Mouse (Mus musculus) neural tube, embryonic 11.5 days (tissue): ENCODE results near the gene Ank. TPM values are rescaled to one million over a fixed set of nuclear protein-coding genes. Genes with fewer than 3 reads are reported as not detected.
A peak's percentile ranks its signal among the peaks of the same experiment; 100 is the strongest.

Experiments
- ATAC-seq: fragments of 200-750 bp; cut with Nextera tagmentation; 2 replicates; pipeline ENCODE4 v1.8.0; 2017; ENCODE audit warnings: moderate number of reproducible peaks, mild to moderate bottlenecking, moderate TSS enrichment, moderate library complexity; ENCODE audit not compliant: insufficient read depth, low FRiP score, low TSS enrichment
- DNase-seq: peaks from one replicate; pipeline ENCODE4 v3.0.0-alpha.2; 2015; ENCODE audit warnings: low spot score
- H3K27ac ChIP-seq: fragments of 300-500 bp; sonication (generic); 2 replicates; pipeline ENCODE4 v1.5.1; 2014; ENCODE audit warnings: low read depth, mild to moderate bottlenecking, low read length
- H3K27me3 ChIP-seq: fragments of 300-500 bp; sonication (generic); 2 replicates; pipeline ENCODE4 v1.6.1; 2014; ENCODE audit warnings: mild to moderate bottlenecking, low read length, mixed read lengths; ENCODE audit not compliant: control insufficient read depth, insufficient read depth
- H3K36me3 ChIP-seq: fragments of 300-500 bp; sonication (generic); 2 replicates; pipeline ENCODE4 v1.6.1; 2014; ENCODE audit warnings: mild to moderate bottlenecking, low read length, moderate library complexity, mixed read lengths; ENCODE audit not compliant: control insufficient read depth, insufficient read depth
- H3K4me1 ChIP-seq: fragments of 300-500 bp; sonication (generic); 2 replicates; pipeline ENCODE4 v1.6.1; 2014; ENCODE audit warnings: low read length, mixed read lengths; ENCODE audit not compliant: control insufficient read depth, insufficient read depth
- H3K4me2 ChIP-seq: fragments of 300-500 bp; sonication (generic); 2 replicates; pipeline ENCODE4 v1.6.1; 2014; ENCODE audit warnings: low read depth, mild to moderate bottlenecking, moderate library complexity
- H3K4me3 ChIP-seq: fragments of 300-500 bp; sonication (generic); 2 replicates; pipeline ENCODE4 v1.5.1; 2014; ENCODE audit warnings: low read depth, low read length
- H3K9ac ChIP-seq: fragments of 300-500 bp; sonication (generic); 2 replicates; pipeline ENCODE4 v1.6.1; 2014; ENCODE audit warnings: mild to moderate bottlenecking, low read length
- H3K9me3 ChIP-seq: fragments of 300-500 bp; sonication (generic); 2 replicates; pipeline ENCODE4 v1.6.1; 2016; ENCODE audit warnings: low read length; ENCODE audit not compliant: control insufficient read depth
- WGBS: fragments of 180-500 bp; shearing (Covaris S2); extraction: QIAGEN DNeasy Blood & Tissue Kit; methylation state at CpG from one replicate; pipeline ENCODE4 v1.1.7; 2014; 5-methylcytosine and 5-hydroxymethylcytosine counted together
- polyA plus RNA-seq: library from polyadenylated mRNA; unstranded; fragments of >200 nt; fragmentation: Nextera tagmentation; extraction: Ambion mirVana; gene quantifications from 2 replicates; pipeline ENCODE4 v1.2.1, GENCODE M21; 2014

The Ank gene
- polyA plus RNA-seq, 1 experiment from 2014 or later: 12.9 TPM

DNA sequence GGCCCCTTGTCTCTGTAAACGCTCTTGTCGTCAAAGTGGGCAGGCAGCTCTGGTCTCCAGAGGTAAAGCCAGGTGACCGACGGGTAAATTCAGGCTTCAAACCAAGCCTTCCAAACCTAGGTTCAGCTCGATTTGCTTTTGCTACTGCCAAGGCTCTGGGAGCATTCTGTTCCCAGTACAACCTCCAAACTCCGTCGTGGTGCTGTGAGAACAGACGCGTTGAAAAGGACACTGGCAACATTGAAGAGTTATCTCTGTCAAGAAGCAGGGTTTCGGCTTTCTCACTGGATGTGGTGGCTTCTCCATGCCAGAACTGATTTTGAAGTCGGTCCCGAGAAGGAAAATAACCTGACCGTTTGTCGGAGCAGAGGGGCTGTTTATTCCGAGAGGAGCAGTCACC lies 9.5 kb downstream of the Ank start:
- no peak overlapping the region for H3K27ac ChIP-seq
- H3K9ac ChIP-seq: no peak overlapping the region
- H3K4me1 ChIP-seq: no peaks in the 10 kb centered on the region
- no peaks in the 10 kb centered on the region for H3K36me3 ChIP-seq
- H3K4me3 ChIP-seq: no peak overlapping the region
- WGBS: 75% methylated on average over 15 of the region's 15 CpGs
- H3K4me2 ChIP-seq: no peak overlapping the region
- DNase-seq (no peak), ATAC-seq (no peak)
- H3K27me3 ChIP-seq: no peaks in the 10 kb centered on the region
- no peaks in the 10 kb centered on the region for H3K9me3 ChIP-seq

- H3K9ac ChIP-seq: no peak overlapping the region
- no peak overlapping the region for H3K27ac ChIP-seq
- H3K4me1 ChIP-seq: no peaks in the 10 kb centered on the region
- H3K27me3 ChIP-seq: no peaks in the 10 kb centered on the region
- H3K36me3 ChIP-seq: no peaks in the 10 kb centered on the region
- ATAC-seq (no peak), DNase-seq (no peak)
- WGBS: 86% methylated on average over 12 of the region's 12 CpGs
- no peak overlapping the region for H3K4me3 ChIP-seq
- no peaks in the 10 kb centered on the region for H3K9me3 ChIP-seq
- no peak overlapping the region for H3K4me2 ChIP-seq
Measured at GRCm38 (mm10) chr15:27476671-27477070, 10.2 kb downstream of the Ank start.

DNA sequence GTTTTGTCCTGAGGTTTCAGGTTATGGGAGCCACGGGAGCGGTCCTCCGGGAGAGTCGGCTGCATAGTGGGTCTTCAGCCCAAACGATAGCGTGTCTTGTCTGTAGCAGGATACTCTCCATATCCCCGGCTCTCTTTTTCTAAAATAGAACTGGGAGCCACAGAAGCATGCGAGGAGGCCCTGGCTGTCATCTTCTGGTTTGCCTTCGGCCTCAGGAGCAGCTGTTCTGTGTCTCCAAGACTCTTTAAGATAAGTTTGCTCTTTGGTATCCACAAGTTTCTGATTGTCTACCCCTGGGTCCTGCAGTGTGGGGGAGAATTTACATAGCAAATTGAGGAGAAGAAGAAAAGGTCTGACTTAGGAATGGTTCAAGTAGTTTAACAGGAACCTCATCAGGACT lies 10.7 kb downstream of the Ank start:
- WGBS: 94% methylated on average over 9 of the region's 9 CpGs
- H3K27ac ChIP-seq: no peak overlapping the region
- no peak overlapping the region for H3K4me2 ChIP-seq
- no peak overlapping the region for H3K4me3 ChIP-seq
- no peak for DNase-seq
- H3K27me3 ChIP-seq: no peaks in the 10 kb centered on the region
- no peak for ATAC-seq
- no peaks in the 10 kb centered on the region for H3K4me1 ChIP-seq
- no peaks in the 10 kb centered on the region for H3K9me3 ChIP-seq
- H3K9ac ChIP-seq: no peak overlapping the region
- no peaks in the 10 kb centered on the region for H3K36me3 ChIP-seq

- H3K27ac ChIP-seq: no peak overlapping the region
- no peaks in the 10 kb centered on the region for H3K4me1 ChIP-seq
- no peaks in the 10 kb centered on the region for H3K27me3 ChIP-seq
- no peak for ATAC-seq
- WGBS: 88% methylated on average over 7 of the region's 7 CpGs
- no peak overlapping the region for H3K4me2 ChIP-seq
- no peak overlapping the region for H3K9ac ChIP-seq
- H3K36me3 ChIP-seq: no peaks in the 10 kb centered on the region
- H3K4me3 ChIP-seq: no peak overlapping the region
- no peak for DNase-seq
- H3K9me3 ChIP-seq: no peaks in the 10 kb centered on the region
Measured at GRCm38 (mm10) chr15:27477630-27478029, 11.2 kb downstream of the Ank start.

- H3K9ac ChIP-seq: no peak overlapping the region
- H3K9me3 ChIP-seq: no peaks in the 10 kb centered on the region
- H3K36me3 ChIP-seq: no peaks in the 10 kb centered on the region
- H3K4me1 ChIP-seq: peaks cover 6% of the 10 kb centered on the region
- H3K27me3 ChIP-seq: no peaks in the 10 kb centered on the region
- H3K4me3 ChIP-seq: no peak overlapping the region
- no peak overlapping the region for H3K27ac ChIP-seq
- WGBS: 86% methylated on average over 4 of the region's 4 CpGs
- ATAC-seq (no peak), DNase-seq (no peak)
- no peak overlapping the region for H3K4me2 ChIP-seq
Measured at GRCm38 (mm10) chr15:27480333-27481015, 14.0 kb downstream of the Ank start.

GRCm38 (mm10) chr15:27481956-27482355 lies 15.5 kb downstream of the Ank start:
- H3K9me3 ChIP-seq: no peaks in the 10 kb centered on the region
- H3K4me2 ChIP-seq: no peak overlapping the region
- DNase-seq (no peak), ATAC-seq (no peak)
- WGBS: 87% methylated on average over 4 of the region's 4 CpGs
- H3K4me1 ChIP-seq: peaks cover 15% of the 10 kb centered on the region
- no peak overlapping the region for H3K4me3 ChIP-seq
- H3K27me3 ChIP-seq: no peaks in the 10 kb centered on the region
- no peaks in the 10 kb centered on the region for H3K36me3 ChIP-seq
- H3K9ac ChIP-seq: no peak overlapping the region
- no peak overlapping the region for H3K27ac ChIP-seq

DNA sequence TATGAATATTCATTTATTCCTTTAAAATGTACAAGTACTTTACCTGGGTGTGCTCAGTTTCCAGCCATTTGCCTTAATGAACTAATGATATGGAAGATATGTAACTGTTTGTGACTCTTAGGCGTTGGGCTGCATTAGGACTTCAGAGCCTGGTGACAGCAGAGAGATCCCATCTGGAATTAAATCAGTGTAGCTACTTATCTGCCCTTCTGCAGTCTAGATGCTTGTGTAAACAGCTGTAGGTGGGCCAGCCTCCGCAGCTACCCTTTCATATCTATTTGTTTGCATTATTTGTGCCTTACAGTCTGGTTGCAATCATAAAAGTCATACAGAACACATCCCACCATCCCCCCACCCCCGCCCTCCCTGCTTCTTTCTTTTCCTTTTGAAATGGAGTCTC lies 16.7 kb downstream of the Ank start:
- peaks cover 16% of the 10 kb centered on the region for H3K4me1 ChIP-seq
- H3K27me3 ChIP-seq: no peaks in the 10 kb centered on the region
- no peak overlapping the region for H3K27ac ChIP-seq
- H3K9ac ChIP-seq: no peak overlapping the region
- no peak for ATAC-seq
- H3K4me2 ChIP-seq: no peak overlapping the region
- WGBS: 73% methylated on average over 3 of the region's 3 CpGs
- no peaks in the 10 kb centered on the region for H3K9me3 ChIP-seq
- H3K4me3 ChIP-seq: no peak overlapping the region
- DNase-seq: no peak
- H3K36me3 ChIP-seq: no peaks in the 10 kb centered on the region

DNA sequence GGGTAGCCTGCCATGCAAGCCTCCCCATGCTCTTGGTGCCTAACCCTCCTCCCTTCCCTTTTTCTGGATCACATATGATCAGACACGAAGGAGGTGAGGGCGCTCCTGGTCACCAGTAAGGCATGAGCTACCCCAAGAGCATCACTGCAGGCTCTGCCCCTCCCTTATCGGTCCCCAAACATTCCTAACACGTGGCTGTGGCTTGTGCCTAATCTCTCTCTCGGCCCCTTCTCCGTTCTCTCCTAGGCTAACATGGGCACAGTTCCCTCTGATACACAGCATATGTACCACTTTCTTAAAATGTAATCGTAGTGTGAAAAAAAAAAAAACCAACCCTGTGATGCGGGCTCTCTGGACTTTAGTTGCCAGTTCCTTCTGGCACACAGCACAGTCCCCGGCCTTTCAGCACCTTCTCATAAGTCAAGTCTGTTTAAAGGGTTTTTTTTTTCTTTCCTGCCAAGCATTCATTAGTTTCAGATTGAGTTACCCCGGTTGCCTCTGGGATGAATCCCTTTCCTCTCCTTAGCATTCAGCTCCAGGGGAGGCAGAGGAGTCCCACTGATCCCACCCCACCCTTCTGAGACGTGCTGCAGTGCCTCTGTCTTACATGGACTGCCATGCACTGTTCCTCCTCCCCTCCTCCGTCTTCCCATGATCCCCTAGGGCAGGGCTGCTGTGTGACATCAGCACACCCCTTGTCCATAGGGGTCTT lies 19.2 kb downstream of the Ank start:
- no peaks in the 10 kb centered on the region for H3K27me3 ChIP-seq
- H3K4me1 ChIP-seq: peaks cover 18% of the 10 kb centered on the region
- H3K27ac ChIP-seq: 0 out of 2 replicates have a peak overlapping the region, but pooled peaks have one; percentile 20
- no peaks in the 10 kb centered on the region for H3K36me3 ChIP-seq
- H3K4me3 ChIP-seq: no peak overlapping the region
- WGBS: 46% methylated on average over 12 of the region's 12 CpGs
- ATAC-seq (peak; percentile 65), DNase-seq (no peak)
- H3K4me2 ChIP-seq: no peak overlapping the region
- no peaks in the 10 kb centered on the region for H3K9me3 ChIP-seq
- H3K9ac ChIP-seq: no peak overlapping the region; the same call in 1 of the 2 replicates

- peaks cover 18% of the 10 kb centered on the region for H3K4me1 ChIP-seq
- no peak overlapping the region; the same call in 1 of the 2 replicates for H3K9ac ChIP-seq
Measured at GRCm38 (mm10) chr15:27486279-27486618, 19.8 kb downstream of the Ank start.

More at GRCm38 (mm10) chr15:27486279-27486618, 19.8 kb downstream of the Ank start:
- no peak for DNase-seq
- Histone ChIP-seq H3K9me3 (no peaks in the 10 kb centered on the region), H3K4me3 (no peak overlapping the region), H3K36me3 (no peaks in the 10 kb centered on the region), H3K27ac (0 out of 2 replicates have a peak overlapping the region, but pooled peaks have one; percentile 20), H3K4me2 (no peak overlapping the region), H3K27me3 (no peaks in the 10 kb centered on the region)
- WGBS: 66% methylated on average over 5 of the region's 5 CpGs
- peak; percentile 26; the same call in 1 of the 2 replicates for ATAC-seq
